Mouse (Mus musculus): Measurements from ENCODE around the gene Macrod2. TPM values are rescaled to one million over a fixed set of nuclear protein-coding genes. Genes with fewer than 3 reads are reported as not detected.

Macrod2 gene
- polyA plus RNA-seq, 1 experiment from 2014 or later: 75.4 TPM

DNA sequence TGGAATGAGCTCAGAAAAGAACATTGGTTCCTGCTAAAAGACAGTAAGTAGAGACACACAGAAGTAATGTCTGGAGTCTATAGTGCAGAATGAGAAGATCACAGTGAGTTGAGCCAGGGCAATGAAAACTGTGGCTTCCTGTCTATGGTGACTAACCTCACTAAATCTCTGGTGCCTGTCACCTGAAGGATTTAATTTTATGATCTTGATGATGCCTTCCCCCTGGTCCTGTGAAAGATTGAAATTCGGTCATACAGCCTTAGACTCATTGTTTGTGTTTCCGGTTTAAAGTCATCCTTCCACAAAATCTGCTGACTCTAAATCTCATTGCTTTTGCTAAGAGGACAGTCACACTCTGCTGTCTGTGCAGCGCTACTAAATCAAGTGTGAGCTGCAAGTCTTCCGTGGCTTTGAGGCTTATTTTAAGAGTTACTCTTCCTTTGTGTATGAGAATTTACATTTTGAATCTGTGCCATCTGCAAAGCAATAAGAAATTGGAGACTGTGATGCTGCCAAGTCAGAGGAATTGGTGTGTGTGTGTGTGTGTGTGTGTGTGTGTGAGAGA lies 1836.0 kb downstream of the Macrod2 start:
- Histone ChIP-seq H3K27ac (no peak overlapping the region), H3K4me2 (replicated peaks) (no peak overlapping the region), H3K36me3 (no peaks in the 10 kb centered on the region), H3K27me3 (no peaks in the 10 kb centered on the region), H3K4me1 (replicated peaks) (no peaks in the 10 kb centered on the region), H3K9ac (replicated peaks) (no peak overlapping the region), H3K9me3 (no peaks in the 10 kb centered on the region), H3K4me3 (replicated peaks) (no peak overlapping the region)
- 81% methylated on average over 4 of the region's 4 CpGs for WGBS
- ATAC-seq: no peak

DNA sequence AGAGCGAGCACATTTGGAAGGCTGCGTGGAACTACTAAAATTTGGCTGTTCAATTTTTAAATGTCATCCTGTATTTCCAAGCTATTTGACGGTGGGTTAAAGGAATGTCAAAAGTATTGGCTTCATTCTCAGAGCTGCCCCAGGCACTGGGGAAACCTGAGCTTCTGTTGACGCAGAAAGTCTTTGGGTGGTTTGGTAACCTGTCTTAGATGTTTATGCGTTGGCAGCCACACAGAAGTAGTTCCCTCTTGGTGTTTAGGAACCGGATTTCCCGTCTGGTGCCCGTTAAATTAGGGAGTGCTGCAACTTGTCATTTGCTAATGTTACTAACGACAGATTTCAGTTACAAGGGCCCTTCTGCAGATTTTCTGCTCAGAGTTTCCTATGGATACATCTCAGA lies 1837.7 kb downstream of the Macrod2 start:
- no peaks in the 10 kb centered on the region for H3K27me3 ChIP-seq
- H3K36me3 ChIP-seq: no peaks in the 10 kb centered on the region
- H3K9me3 ChIP-seq: no peaks in the 10 kb centered on the region
- H3K4me3 ChIP-seq (replicated peaks): no peak overlapping the region
- no peak for ATAC-seq
- no peak overlapping the region for H3K27ac ChIP-seq
- no peak overlapping the region for H3K4me2 ChIP-seq (replicated peaks)
- no peak overlapping the region for H3K9ac ChIP-seq (replicated peaks)
- WGBS: 92% methylated on average over 9 of the region's 9 CpGs
- no peaks in the 10 kb centered on the region for H3K4me1 ChIP-seq (replicated peaks)

DNA sequence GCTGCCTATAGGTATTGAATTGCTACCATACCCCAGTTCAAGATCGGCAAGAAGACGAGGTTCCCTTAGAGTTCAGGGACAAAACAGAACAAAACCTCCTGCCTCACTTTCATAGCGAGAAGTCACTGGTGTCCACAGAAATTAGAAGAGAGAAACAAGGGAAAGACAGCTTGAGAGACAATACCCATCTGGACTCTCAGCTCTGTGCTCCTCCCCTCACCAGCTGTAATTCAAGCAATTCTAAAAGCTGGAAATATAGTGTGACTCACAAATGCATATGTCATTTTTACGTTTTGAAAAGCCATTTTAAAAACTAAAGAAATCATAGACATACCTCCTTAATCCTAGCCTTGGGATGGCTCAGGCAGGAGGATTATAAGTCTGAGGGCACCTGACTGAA lies 1848.4 kb downstream of the Macrod2 start:
- WGBS: 89% methylated on average over 4 of the region's 4 CpGs
- no peaks in the 10 kb centered on the region for H3K4me1 ChIP-seq (replicated peaks)
- H3K9ac ChIP-seq (replicated peaks): no peak overlapping the region
- no peaks in the 10 kb centered on the region for H3K36me3 ChIP-seq
- H3K4me3 ChIP-seq (replicated peaks): no peak overlapping the region
- no peaks in the 10 kb centered on the region for H3K9me3 ChIP-seq
- no peaks in the 10 kb centered on the region for H3K27me3 ChIP-seq
- H3K4me2 ChIP-seq (replicated peaks): no peak overlapping the region
- no peak for ATAC-seq
- H3K27ac ChIP-seq: no peak overlapping the region

DNA sequence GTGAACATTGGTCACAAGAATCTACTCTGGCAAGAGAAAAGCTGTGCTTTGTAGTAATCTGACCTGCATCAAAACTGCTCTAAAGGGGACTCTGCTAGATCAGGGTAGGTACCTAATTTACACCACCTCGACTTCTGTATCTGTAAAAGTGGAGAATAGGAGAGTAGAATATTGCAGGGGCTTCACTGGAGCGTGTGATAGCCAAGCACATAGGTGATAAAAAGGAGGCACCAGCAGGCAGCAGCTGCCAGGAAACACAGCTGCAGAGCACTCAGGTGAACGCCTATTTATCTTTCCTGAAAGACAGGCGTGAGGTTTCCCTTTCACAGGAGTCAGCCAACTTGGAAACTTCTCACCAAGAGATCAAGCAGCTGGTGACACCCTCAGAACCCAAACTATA lies 1855.3 kb downstream of the Macrod2 start:
- Histone ChIP-seq H3K27ac (no peak overlapping the region), H3K9me3 (no peaks in the 10 kb centered on the region), H3K4me3 (replicated peaks) (no peak overlapping the region), H3K36me3 (no peaks in the 10 kb centered on the region), H3K27me3 (no peaks in the 10 kb centered on the region), H3K4me1 (replicated peaks) (peaks cover 13% of the 10 kb centered on the region), H3K9ac (replicated peaks) (no peak overlapping the region), H3K4me2 (replicated peaks) (no peak overlapping the region)
- no peak for ATAC-seq
- WGBS: 79% methylated on average over 4 of the region's 4 CpGs

DNA sequence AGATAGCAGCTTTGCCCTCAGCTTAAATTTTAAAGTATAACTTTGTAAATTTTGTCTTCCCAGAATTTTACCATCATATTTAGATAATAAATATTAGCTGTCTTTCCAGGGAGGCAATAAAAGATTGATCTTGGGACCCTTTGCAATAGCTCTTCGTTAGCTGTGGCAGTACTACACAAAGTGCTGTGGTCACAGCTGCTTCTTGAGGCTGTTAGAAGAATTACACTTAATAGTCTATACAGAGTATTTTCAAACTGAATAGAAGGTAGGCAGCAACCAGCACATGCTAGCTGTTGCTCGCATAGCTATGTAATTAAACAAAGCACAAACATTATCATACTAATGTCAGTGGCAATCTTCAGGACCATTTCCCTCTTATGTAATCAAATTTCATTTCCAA lies 1856.4 kb downstream of the Macrod2 start:
- H3K27me3 ChIP-seq: no peaks in the 10 kb centered on the region
- H3K27ac ChIP-seq: no peak overlapping the region
- no peak overlapping the region for H3K9ac ChIP-seq (replicated peaks)
- ATAC-seq: no peak
- H3K36me3 ChIP-seq: no peaks in the 10 kb centered on the region
- H3K4me3 ChIP-seq (replicated peaks): no peak overlapping the region
- 78% methylated on average over 2 of the region's 2 CpGs for WGBS
- H3K4me2 ChIP-seq (replicated peaks): no peak overlapping the region
- H3K4me1 ChIP-seq (replicated peaks): peaks cover 13% of the 10 kb centered on the region
- no peaks in the 10 kb centered on the region for H3K9me3 ChIP-seq

DNA sequence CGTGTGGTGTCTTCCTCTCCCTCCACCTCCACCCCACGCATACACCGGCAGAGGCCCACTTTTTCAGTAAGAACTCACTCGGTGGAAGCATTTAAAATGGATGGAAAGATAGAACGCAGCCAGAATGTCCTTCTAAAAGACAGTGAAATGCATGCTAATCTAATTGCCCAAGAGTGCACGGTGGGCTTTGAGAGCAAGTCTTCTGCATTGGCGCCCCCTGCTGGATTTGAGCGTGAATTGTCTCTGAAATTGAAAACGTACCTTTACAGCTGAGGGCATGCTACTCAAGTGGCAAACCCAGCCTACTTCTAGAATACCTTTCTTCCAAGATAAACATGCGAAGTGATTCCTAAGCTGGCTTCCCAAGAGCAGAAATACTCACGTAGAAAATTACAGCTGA lies 1858.8 kb downstream of the Macrod2 start:
- Histone ChIP-seq H3K9ac (replicated peaks) (no peak overlapping the region), H3K27ac (0 out of 2 replicates have a peak overlapping the region, but pooled peaks have one; percentile 35), H3K27me3 (no peaks in the 10 kb centered on the region), H3K4me2 (replicated peaks) (peak overlapping the region; percentile 27), H3K9me3 (no peaks in the 10 kb centered on the region), H3K4me3 (replicated peaks) (no peak overlapping the region), H3K36me3 (no peaks in the 10 kb centered on the region), H3K4me1 (replicated peaks) (peaks cover 13% of the 10 kb centered on the region)
- 9% methylated on average over 11 of the region's 11 CpGs for WGBS
- ATAC-seq: peak; percentile 88

DNA sequence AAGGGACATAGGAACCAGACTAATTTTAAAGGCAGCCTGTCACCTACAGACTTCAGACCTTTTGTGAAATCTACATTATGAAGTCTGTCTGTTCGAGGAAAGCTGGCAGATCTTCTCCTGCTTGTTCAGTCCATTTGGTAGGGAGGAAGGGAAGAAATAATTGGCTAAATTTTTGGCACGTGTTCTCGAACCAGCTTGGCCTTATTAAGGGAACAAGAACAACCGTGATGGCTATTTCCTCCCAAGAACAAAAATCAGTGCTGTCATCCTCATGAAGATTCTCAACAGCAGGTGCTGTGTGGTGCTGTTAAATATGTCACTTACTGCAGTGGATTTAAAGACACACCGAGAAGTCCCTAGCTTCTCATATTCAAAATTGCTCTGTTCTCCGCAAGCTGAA lies 1859.5 kb downstream of the Macrod2 start:
- Histone ChIP-seq H3K4me2 (replicated peaks) (no peak overlapping the region), H3K9ac (replicated peaks) (no peak overlapping the region), H3K36me3 (no peaks in the 10 kb centered on the region), H3K4me3 (replicated peaks) (no peak overlapping the region), H3K9me3 (no peaks in the 10 kb centered on the region), H3K4me1 (replicated peaks) (peaks cover 13% of the 10 kb centered on the region), H3K27ac (no peak overlapping the region), H3K27me3 (no peaks in the 10 kb centered on the region)
- 81% methylated on average over 6 of the region's 6 CpGs for WGBS
- ATAC-seq: no peak

DNA sequence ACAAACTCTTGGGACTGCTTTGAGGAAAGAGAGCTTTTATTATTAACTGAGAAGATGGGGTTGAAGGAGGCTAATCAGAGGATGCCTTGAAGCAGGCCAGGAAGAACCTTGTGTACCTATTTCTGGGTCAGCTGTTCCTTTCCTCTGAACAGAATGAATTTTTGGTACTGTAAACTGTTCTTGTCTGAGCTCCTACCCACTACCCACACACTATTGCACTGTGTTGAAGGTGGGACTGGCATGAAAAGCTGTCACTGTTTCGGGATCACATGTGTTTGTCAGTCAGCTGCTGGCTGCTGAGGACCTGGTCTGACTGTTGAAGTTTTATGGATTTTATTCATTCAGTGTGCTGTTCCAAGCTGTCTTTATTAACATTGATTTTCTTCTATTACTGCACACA lies 1862.4 kb downstream of the Macrod2 start:
- no peak overlapping the region for H3K4me2 ChIP-seq (replicated peaks)
- no peak for ATAC-seq
- no peak overlapping the region for H3K27ac ChIP-seq
- no peaks in the 10 kb centered on the region for H3K36me3 ChIP-seq
- 95% methylated on average over 1 of the region's 1 CpGs for WGBS
- H3K4me3 ChIP-seq (replicated peaks): no peak overlapping the region
- no peaks in the 10 kb centered on the region for H3K9me3 ChIP-seq
- H3K4me1 ChIP-seq (replicated peaks): peaks cover 13% of the 10 kb centered on the region
- no peaks in the 10 kb centered on the region for H3K27me3 ChIP-seq
- no peak overlapping the region for H3K9ac ChIP-seq (replicated peaks)

DNA sequence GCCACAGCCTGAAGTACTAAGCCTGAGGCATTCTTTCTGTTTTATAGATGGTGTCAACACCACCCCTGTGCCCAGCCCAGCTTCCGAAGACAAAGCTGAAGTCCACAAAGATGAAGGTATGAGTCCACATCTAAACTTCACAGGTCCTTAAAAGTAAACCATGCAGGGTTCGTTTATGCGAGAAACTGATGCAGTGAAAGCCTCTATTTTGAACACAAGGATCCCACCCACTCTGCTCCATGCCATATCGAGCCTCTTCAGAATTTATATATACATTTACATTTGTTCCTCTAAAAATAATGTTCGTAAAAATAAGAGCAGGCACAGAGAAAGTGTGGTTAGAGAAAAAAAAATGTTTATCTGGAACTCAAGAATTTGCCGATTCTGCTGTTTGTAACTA lies 1865.9 kb downstream of the Macrod2 start:
- 93% methylated on average over 6 of the region's 6 CpGs for WGBS
- H3K27ac ChIP-seq: no peak overlapping the region
- H3K4me1 ChIP-seq (replicated peaks): no peaks in the 10 kb centered on the region
- no peak for ATAC-seq
- no peaks in the 10 kb centered on the region for H3K36me3 ChIP-seq
- no peaks in the 10 kb centered on the region for H3K27me3 ChIP-seq
- H3K4me3 ChIP-seq (replicated peaks): no peak overlapping the region
- H3K4me2 ChIP-seq (replicated peaks): no peak overlapping the region
- H3K9ac ChIP-seq (replicated peaks): no peak overlapping the region
- H3K9me3 ChIP-seq: no peaks in the 10 kb centered on the region

DNA sequence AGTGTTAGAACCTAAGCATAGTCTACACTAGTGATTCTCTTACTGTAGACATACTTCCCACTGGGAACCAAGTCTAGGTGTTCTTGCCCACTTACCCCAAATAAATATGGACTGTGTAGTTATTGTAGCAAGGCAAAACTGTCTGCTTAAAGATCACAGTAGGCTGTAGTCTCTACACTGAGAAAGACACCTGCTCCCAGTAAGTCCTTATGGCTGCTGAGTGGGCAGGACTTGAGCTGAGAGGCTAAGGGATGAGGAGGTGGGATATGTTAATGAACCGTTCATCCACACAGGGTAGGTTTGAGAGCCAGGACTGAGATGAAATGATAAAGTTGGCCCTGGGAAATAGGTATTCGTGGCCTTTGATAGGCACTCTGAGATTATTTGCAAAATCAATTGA lies 1869.6 kb downstream of the Macrod2 start:
- H3K4me2 ChIP-seq (replicated peaks): no peak overlapping the region
- ATAC-seq: no peak
- H3K36me3 ChIP-seq: no peaks in the 10 kb centered on the region
- 87% methylated on average over 2 of the region's 2 CpGs for WGBS
- H3K27ac ChIP-seq: no peak overlapping the region
- H3K9ac ChIP-seq (replicated peaks): no peak overlapping the region
- no peak overlapping the region for H3K4me3 ChIP-seq (replicated peaks)
- H3K9me3 ChIP-seq: no peaks in the 10 kb centered on the region
- no peaks in the 10 kb centered on the region for H3K27me3 ChIP-seq
- H3K4me1 ChIP-seq (replicated peaks): no peaks in the 10 kb centered on the region

DNA sequence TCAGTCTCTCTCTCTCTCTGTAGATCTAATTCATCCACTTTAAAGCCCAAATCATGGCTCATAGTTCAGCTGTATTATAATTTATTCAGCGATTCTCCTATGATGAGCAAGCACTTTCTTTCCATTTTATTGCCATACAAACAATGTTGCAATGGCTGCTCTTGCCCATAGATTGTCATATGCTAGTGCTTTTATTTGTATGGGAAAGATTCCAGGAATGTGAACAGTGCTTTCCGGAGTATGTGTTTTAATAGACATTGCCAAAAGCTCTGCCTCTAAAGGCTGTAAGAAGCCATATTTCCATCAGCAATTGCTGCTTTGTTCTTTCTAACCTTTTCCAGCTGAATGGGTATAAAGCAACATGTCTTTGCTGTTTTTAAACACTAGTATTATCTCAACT lies 1872.7 kb downstream of the Macrod2 start:
- ATAC-seq: no peak
- Histone ChIP-seq H3K9ac (replicated peaks) (no peak overlapping the region), H3K9me3 (no peaks in the 10 kb centered on the region), H3K4me2 (replicated peaks) (no peak overlapping the region), H3K36me3 (no peaks in the 10 kb centered on the region), H3K27me3 (no peaks in the 10 kb centered on the region), H3K4me3 (replicated peaks) (no peak overlapping the region), H3K27ac (no peak overlapping the region), H3K4me1 (replicated peaks) (no peaks in the 10 kb centered on the region)
- 91% methylated on average over 2 of the region's 2 CpGs for WGBS

DNA sequence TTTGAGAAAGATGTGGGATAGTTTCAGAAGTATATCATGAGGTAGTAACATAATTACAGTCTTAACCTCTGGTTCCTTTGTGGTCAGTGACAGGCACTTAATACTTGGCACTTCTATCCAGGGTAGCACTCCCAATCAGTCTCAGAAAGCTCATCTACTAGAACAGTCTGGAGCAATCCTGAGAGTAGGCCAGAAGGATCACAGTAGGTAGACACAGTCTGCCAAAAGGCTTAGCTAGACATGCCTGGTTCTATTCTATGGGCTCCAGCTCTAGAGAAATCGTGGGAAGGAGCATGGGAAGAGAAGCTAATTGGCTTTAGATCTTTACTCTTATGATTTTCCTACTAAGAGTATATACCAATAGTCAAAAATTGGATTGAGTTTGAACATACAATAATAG lies 1891.7 kb downstream of the Macrod2 start:
- H3K9me3 ChIP-seq: no peaks in the 10 kb centered on the region
- no peak overlapping the region for H3K27ac ChIP-seq
- no peaks in the 10 kb centered on the region for H3K36me3 ChIP-seq
- no peak overlapping the region for H3K4me2 ChIP-seq (replicated peaks)
- 68% methylated on average over 1 of the region's 1 CpGs for WGBS
- no peak for ATAC-seq
- no peaks in the 10 kb centered on the region for H3K27me3 ChIP-seq
- H3K9ac ChIP-seq (replicated peaks): no peak overlapping the region
- no peaks in the 10 kb centered on the region for H3K4me1 ChIP-seq (replicated peaks)
- H3K4me3 ChIP-seq (replicated peaks): no peak overlapping the region

DNA sequence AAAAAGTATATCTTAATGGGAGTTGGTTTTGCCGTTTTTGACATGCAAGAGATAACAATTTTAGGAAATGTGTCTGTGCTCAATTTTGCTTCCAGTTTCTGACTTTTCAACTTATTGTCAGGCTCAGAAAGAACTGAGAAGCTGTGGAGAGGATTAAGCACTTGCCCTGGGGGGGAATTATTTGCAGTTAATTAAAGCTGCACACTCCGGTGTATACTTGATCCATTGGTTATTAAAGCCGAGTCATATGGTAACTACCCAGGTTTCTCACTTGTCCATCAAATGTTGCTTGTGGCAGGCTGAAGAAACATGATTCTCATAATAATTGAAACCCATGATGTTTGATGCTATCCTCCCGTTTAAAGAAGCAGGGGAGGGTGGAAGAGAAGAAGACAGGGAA lies 1899.7 kb downstream of the Macrod2 start:
- H3K27me3 ChIP-seq: no peaks in the 10 kb centered on the region
- no peak for ATAC-seq
- H3K4me1 ChIP-seq (replicated peaks): no peaks in the 10 kb centered on the region; the same call in 1 of the 2 replicates
- H3K4me3 ChIP-seq (replicated peaks): no peak overlapping the region
- H3K4me2 ChIP-seq (replicated peaks): no peak overlapping the region
- WGBS: 37% methylated on average over 4 of the region's 4 CpGs
- no peak overlapping the region for H3K9ac ChIP-seq (replicated peaks)
- H3K36me3 ChIP-seq: no peaks in the 10 kb centered on the region
- H3K9me3 ChIP-seq: no peaks in the 10 kb centered on the region
- no peak overlapping the region for H3K27ac ChIP-seq
